Mouse (Mus musculus) gastrocnemius, postnatal 25 days (tissue): Measurements from ENCODE around the gene Sept8. TPM values are rescaled to one million over a fixed set of nuclear protein-coding genes. Genes with fewer than 3 reads are reported as not detected.

Experiments used
- DNase-seq: peaks from one replicate; pipeline ENCODE4 v3.0.0; 2022
- total RNA-seq, 2 experiments: library from RNA; stranded (reverse); gene quantifications; 1 replicate in 1 of 2; 2 replicates in 1 of 2; pipeline ENCODE4 v1.2.3; 2021

Gene Sept8
- total RNA-seq, 2 experiments from 2014 or later, result 14.5 to 16.8 TPM

DNA sequence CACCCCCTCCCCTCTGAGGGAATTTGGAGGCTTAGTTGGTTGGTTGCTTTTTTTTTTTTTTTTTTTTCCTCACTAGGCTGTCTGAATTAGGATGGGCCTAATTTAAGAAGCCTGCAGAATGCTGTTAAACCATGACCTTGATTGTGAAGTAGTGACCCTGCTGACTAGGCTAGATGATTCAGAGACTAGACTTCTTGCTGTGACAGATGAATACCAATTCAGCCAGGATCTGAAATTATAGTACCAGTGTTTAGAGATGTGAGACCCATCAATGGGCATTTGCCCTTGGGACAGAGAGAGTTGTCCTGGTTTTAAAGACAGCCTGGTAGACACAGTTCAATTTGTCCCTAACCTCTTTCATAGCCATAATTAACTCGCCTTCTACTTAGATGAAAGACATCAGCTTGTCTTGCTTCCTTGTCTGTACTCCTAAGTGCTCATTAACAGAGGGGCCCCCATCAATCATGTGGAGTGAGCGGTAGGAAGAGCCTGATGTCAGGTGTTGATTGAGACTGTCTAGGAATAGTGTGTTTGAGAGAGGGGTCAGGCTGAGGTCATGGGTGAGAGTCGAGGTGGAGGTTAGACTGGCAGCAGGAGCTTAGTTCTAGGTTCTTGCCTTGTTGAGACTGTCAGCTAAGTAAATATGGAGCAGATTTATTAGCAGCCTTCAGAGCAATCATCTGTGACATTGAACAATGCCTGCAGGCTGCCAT, 25.7 kb upstream of the Sept8 start:
- DNase-seq, result no peak

DNA sequence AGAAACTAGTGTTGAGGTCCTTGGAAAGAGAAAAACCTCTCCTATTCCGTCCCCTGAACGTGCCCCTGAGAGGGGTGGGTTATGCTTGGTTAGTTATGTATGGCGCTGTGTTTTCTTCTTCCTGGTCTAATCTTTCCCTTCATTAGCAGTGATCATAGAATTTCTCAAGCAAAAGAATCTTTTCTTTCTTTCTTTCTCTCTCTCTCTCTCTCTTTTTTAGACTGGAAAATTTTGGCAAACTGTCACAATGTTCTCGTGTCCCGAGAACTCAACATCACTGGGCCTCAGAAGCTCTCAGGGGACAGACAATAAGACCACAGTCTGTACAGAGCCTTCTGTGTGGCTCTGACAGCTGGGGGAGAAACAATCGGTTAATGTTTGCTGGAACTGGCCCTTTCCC, 23.6 kb upstream of the Sept8 start:
- DNase-seq, result no peak

DNA sequence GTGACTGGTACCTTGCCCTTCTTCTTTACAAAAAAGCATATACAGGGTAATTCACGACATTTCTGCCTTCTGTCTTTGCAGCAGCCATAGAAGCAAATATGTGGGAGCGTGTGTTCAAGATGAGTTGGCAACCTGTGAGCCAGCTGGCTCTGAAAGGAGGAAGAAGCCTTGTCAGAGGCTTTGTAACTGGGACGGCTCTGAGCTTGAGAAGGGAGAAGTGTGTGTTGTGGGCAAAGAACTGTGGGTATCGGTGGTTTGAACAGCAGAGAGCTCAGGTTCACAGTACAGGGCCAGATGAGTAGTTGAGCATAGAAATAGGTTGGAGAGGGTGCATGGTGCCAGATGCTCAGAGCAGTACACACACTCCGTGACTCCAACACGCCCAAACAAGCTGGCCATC, 22.1 kb upstream of the Sept8 start:
- no peak for DNase-seq

DNA sequence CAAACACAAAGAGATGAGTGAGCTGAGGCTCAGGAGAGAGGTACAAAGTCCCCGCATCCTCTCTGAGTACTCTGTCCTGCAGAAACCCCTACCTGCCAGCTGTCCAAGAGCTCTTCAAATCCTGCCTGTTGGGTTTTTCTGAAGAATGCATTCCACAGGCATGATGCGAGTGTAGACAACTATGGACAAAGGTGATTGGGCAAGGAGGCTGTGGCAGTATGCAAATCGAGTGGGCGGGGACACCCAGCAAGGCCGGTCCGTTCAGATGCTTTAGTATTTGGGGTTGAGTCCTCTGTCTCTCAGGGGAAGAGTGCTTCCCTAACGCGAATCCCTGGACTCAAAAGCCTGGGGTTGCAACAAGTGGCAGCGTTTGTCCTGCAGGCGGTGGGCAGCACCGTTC, 18.5 kb upstream of the Sept8 start:
- DNase-seq, result no peak

DNA sequence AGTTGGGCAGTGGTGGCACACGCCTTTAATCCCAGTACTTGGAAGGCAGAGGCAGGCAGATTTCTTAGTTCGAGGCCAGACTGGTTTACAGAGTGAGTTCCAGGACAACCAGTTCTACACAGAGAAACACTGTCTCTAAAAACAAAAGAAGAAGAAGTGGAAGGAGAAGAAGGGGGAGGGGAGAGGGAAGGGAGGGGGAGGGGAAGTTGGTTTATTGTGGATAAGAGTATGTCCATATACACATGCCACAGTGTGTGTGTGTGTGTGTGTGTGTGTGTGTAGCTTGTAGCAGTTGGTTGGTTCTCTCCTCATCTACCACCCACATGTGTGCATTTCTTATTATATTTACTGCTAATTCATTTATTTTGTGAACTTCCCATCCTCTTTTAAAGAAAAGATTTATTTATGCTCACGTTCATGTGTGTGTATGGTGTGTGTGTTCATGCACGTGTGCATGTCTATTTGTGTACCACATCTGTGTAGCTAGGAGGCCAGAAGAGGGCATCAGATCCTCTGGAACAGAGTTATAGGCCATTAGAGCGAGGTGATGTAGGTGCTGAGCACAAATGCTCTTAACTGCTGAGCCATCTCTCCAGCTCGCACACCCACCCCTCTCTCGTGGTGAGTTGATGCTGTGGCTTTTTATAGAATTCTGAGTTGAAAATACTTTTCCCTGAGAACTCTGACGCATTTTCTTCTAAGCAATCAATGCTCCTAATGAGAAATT, 16.9 kb upstream of the Sept8 start:
- no peak for DNase-seq

DNA sequence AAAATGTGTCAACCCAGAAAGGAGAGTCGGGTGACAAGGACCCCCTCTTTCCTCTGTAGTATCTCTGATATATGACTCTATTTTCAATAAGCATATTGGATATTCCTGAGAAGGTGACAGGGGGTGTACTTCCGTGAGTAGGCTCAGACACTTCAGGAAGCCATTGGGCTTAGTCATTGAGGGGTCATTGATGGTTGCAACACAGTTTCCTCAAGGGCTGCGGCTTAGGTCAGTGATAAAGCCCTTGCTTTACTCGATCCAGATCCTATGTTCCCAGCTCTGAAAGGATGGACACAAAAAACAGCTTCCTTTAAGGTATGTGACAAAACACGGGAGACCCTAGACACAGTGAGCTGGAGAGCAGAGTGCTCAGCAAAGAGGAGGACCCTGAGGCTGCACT, 15.3 kb upstream of the Sept8 start:
- DNase-seq, result no peak

DNA sequence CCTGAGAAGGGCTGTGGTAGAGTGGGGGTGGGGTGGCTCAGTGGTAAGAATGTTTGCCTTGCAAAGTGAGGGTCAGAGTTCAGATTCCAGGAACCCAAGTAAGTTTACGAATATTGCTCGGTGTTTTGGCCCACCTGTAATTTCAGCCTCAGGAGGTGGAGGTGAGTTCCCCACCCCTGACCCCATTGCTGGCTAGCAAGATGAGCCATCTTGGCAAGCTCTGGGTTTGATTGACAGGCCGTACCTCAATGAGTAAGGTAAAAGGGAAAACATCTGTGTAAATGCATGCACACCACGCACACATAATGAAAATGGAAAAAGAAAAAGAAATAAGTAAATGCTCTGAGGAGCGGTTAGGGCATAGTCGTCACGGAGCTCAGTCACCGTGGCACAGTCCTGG, 14.7 kb upstream of the Sept8 start:
- no peak for DNase-seq

DNA sequence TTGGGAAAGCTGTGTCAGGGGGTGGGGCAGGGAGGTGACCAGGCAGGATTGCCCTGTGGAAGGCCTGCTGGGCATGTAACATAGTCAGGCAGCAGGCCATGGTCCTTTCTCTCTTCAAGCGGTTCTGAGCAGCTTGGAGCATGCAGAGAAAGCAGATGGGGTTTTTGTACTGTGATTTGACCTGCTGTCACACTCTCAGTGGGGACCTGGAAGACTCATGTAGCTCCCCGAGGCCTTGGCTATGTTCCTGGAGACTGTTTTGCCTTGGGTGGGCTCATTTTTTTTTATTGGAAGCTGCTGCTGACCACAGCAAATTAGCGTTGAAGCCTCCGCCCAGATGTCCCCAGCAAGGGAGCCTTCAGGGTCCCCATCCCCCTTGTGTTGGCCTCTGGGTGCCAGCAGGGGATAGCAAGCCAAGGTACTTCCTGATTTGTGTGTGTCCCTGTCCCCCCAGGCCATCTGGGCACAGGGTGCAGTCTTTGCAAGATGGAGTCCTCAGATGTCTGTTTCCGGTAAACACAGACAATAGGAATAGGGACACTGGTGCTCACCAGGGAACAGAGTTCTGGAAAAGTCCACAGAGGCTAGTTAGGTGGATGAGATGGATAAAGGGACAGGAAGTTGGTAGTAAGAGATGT, 13.9 kb upstream of the Sept8 start:
- DNase-seq, result no peak

DNA sequence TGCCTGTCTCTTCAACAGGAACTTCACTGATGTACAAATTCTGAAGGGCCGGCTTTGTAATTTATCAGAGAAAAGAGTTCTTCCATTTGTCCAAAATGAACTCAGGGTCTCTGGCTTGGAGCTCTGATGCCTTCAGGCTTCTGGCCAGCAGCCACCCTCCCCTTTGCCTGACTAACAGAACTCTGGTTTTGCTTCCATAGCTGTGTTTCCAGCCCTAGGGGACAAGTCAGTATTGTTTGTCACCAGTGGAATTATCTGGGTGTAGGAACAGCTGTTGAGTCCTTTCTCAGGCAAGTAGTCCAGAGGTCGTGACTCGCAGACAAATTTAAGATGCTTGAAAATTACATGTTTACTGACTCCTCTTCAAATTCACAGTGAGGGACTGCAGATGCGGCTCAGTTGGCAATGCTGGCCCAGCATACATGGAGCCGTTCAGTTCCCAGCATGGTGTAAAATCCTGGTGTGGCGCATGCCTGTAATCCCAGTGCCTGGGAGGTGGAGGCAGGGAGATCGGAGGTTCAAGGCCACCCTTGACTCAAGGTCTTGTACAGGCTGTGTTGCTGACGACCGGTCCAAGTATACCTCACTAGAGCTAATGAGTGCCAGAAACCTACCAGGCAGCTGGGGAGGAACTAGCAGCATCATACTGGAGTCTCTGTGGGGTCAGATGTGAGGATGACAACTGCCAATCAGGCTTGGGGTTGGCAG, 11.8 kb upstream of the Sept8 start:
- DNase-seq, result no peak

DNA sequence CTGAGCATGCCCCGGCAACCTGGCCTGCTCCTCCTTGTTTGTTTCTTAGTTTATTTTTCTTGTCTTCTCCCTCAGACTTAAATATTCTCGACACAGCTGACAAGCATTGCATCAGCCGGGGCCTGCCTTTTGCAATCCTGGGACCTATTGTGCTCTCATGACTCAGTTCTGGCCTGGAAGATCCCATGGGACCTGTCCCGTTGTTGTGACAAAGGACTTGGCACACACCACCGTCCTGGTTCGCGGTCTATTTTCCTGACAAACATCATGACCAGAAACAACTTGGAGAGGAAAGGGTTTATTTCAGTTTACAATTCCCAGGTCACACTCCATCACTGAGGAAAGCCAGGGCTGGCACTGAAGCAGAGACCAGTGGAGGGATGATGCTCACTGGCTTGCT, 10.9 kb upstream of the Sept8 start:
- peak; percentile 75 for DNase-seq

DNA sequence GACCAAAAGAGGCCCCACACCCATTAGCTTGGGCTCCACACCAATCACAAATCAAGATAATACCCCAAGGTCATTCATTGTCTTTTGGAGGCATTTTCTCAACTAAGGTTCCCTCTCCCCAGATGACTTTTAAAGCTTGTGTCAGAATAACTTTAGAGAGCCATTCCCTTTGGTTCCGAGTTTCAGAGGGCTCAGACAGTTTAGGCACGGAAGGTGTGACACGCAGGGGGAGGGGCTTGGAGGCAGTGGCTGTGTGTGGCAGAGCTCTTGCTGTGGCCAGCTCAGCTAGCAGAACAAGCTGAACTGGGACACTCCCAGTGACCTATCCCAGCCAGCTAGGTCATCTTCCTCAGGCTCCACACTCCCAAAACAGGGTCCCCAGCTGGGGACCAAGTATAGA, 10.5 kb upstream of the Sept8 start:
- peak; percentile 47 for DNase-seq

DNA sequence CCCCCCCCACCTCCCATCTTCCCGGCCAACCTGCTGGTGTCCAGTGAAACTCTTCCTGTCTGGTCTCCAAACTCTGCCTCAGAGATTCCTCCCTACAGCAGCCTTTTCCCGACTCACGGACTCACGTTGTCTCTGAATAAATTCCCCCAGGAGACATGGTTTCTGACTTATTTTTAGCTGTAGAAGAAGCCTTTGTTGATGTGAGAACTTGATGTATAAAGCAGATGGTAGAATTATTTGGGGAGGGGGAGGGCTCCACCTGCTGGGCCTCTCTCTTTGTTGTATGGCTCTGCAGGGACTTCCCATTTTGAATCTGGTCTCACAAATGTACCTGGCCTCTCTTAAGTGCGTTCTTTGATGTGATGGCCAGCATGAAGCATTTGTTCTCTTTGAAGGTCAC, 8.7 kb upstream of the Sept8 start:
- no peak for DNase-seq

DNA sequence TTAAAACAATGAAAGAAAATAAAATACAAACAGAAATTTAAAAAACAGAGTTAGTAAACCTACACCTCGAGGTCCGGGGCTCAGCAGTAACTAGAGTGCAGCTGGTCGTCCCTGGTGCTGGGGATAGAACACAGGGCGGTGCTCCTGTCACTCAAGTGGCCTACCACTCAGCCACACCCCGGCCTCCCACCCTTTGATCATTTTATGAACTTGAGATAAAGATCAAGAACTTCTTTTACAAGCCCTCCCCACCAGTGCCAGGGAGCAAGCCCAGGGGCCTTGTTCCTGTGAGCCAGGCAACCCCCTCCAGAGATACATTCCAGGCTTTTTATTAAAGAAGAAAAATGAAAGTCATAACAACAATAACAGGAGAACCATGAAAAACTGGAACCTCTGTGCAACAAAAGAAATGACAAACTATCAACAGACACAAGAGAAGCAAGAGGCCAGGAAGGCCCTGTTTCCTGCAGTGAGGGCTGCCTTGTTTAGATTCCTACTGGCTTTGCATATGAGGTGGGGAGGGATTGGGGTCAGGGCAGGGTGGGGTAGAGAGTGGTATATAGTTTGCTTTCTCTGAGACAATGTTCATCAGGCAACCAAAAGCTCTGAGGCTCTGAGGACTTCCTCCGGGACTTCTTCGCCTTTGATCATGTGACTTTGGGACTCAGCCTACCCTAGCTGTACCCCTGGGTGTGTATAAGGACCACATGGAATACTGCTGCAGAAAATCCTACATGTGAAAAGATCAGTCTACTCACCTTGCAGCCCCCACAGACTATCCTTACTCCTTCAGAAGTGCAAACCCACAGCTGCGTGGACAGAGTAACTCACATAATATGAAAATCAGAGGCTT, 2.1 kb upstream of the Sept8 start:
- DNase-seq, result no peak

DNA sequence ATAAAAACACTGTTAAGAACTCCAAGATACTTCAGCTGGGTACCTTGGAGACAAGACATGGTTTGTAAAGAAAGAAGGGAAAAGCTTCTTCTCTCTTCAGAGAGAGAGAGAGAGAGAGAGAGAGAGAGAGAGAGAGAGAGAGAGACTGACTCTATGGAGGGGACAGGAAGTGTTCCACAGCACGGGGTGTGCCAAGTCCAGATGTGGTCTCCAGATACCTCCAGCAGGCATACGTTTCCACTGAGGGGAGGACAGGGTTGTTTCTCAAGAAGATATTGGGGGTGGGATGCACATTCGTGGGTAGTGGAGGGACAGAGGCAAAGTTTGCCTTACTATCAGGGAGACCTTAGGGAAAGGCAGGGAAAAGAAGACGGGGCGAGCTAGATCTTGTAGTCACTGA, 298 bp upstream of the Sept8 start:
- no peak for DNase-seq

DNA sequence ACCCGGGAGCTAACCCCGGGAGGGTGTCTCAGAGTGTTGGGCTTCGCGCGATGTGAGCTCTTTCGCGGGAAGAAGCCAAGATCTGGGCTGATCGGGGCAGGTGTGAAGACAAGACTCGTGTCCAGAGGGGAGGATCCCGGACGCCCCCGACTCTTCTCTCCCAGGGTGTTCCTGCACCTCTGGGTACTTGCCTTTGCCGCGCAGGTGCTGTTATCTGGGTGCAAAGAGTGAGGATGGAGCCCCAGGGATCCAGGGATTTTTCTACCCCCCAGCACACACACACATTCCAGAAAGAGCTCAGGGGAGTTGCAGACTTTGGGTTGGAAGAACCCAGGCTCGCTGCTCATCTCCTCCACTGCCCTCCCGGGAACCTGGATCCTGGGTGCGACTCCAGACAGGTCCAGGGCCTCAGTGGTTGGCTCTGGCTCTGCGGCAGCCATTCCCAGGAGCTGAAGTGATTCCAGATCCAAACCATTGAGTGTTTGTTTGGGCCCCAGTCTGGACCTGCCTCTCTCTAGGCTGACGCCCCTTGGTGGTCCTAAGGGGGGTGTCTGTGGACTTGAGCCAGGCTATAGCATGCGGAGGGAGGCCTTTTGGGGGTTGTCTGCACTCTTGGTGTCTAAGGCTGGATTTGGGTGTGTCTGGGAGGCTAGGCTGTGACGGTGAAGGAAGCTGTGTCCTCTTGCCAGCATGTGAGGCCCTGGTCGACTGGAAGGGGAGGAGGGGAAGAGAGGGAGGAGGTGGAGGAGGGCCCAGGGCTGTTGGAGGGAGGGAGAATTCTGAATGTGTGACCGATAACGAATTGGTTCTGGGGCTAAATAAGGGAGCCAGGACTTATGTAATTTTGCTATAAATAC, 1.3 kb downstream of the Sept8 start:
- DNase-seq, result peak; percentile 75

DNA sequence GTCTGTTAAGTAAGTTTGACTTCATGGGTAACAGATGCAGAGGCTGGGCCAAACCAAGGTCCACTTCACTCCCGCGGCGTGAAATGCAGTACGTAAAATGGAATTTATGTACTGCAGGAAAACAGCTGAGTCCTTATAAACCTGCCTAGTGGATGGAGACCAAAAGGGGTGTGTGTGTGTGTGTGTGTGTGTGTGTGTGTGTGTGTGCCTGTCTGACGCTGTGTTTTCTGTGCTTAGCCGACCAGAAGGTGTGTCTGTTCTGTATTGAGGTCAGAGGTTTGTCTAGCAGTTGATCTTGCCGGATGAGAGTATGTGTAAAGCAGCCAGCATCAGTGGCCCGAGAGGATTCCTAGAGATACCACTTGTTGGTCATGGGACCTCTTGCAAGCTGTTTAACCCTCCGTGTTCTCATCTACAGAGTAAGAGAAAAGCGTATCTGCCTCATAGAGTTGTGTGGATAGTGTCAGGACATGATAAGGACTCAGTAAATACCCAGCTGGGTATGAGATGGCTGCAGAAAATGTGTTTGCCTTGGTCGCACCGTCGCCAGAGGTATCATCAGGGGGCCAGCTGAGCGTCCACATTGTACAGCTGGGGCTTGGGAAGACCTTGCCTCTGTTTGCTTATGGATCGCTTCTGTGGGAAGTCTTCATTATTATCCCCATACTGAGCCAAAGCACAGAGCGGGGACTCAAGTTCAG, 2.2 kb downstream of the Sept8 start:
- DNase-seq, result no peak

DNA sequence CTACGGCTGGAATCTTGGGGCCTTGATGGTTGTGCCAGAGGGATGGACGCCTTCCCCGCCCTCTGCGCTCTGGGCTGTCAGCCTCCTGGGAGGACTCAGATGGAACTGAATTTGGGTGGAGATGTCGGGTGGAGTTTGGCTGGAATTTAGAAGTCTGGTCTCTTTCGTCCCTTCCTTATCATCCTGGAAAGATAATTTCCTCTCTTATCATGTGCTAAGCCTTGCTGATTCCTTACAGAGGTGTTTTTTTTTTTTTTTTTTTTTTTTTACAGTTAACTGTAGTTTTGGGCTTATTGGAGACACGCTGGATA, 2.7 kb downstream of the Sept8 start:
- peak; percentile 73 for DNase-seq

DNA sequence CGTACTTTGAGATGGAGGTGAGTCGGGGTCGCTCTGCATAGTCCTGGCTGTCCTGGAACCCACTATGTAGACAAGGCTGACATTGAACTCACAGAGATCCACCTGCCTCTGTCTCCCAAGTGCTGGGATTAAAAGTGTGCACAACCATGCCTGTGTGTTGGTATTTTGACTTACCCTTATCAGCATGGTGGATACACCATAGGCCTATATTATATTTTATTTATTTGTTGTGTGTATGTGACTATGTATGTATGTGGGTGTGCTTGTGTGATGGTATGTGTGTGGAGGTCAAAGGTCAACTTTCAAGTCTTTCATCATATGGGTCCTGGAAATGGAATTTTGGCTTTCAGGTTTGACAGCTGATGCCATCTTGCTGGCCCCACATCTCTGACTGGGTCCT, 3.3 kb downstream of the Sept8 start:
- DNase-seq, result no peak

DNA sequence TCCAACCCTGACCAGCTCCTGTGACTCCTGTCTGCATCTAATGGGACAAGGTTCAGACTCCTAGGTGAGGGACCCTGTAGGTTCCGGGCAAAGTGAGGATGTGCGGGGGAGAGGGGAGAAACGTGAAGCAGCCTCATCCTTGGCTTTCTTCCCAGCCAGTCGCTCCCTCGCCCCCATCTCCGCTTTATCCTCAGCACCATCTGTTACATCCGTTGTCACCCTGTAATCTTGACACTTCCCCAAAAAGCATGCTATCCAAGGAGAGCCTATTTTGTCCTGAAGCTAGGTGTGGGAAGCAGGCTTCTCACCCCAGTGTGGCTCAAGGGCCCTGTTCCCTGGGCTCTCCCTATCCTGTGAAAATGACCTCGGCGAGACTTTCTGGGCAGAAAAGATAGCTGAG, 3.9 kb downstream of the Sept8 start:
- no peak for DNase-seq

DNA sequence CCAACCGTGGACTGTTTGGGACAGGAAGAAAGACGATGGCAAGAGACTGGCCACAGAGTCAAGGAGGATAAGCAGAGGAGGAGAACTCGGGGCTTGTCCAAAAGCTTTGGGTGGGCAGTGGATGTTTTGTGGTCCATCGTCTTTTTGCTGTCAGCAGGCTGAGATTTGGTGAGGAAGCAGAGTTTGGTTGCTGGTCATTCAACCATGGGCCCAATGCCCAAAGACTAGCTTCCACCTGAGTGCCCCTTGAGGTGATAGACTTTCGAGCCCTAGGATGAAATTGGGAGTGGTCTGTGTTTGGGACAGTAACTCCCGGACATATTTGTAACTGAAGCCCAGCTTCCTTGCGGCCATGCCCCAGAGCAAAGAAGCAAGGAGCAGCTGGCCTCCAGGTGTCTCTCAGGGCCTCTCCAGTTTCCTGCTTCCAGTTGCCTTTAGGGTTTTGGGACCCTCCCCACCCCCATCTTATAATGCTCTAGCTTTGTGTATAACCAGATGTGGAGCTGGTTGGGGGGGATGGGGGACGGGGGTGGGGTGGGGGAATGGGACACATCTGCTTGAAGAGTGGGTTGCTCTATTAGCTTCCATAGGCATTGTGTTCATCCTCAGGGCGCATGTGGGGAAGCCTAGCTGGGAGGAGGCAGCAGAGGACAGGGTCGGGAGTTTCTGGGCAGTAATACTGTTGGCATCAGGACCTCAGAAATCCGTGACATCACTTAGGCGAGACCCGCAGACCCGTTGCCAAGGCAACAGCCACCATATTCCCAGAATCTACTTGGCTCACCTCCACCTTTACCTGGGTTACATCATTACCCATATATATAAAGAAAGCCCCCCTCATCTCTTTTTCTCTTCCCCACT, 4.7 kb downstream of the Sept8 start:
- no peak for DNase-seq
